In genomic region chr4:104435736-104436135, GRCm38 (mm10) we compare ENCODE assay signal across 15 mouse cellular contexts.
"Had no signal": no experiment of that assay in that cellular context is flagged by ENCODE, and none has a peak within 500 bp of the region (broad histone marks: within the 10 kb centered on the region; RNA-seq: fewer than 3 reads in every experiment).

No protein-coding gene starts in this region.

- H3K36me3 ChIP-seq: neural tube, embryonic 15.5 days; stomach, embryonic 15.5 days had no signal

- H3K27ac ChIP-seq: neural tube, embryonic 15.5 days; stomach, embryonic 15.5 days; stomach, postnatal 0 days had no signal

- H3K4me1 ChIP-seq: stomach, embryonic 15.5 days had no signal

- H3K4me3 ChIP-seq: neural tube, embryonic 15.5 days; stomach, embryonic 15.5 days had no signal

- H3K27me3 ChIP-seq: neural tube, embryonic 15.5 days; stomach, embryonic 15.5 days had no signal

- H3K9ac ChIP-seq: neural tube, embryonic 15.5 days; stomach, embryonic 15.5 days had no signal

- DNase-seq: retina, postnatal 1 day; right cerebral cortex, adult 18-20 months; right cerebral cortex, postnatal 14 days; right cerebral cortex, postnatal 25 days; right cerebral cortex, postnatal 4 days; spleen, adult 18-20 months; thymus, adult 18-20 months; thymus, adult 2 months; thymus, postnatal 14 days; thymus, postnatal 25 days; thymus, postnatal 36 days; thymus, postnatal 4 days had no signal

- H3K4me2 ChIP-seq: neural tube, embryonic 15.5 days; stomach, embryonic 15.5 days had no signal

- H3K9me3 ChIP-seq: neural tube, embryonic 15.5 days; stomach, embryonic 15.5 days had no signal
